Mouse (Mus musculus) ES-E14 (cell line): ENCODE measurements around the gene 1700015F17Rik.

Experiments used
- CHD2 ChIP-seq: IDR thresholded peaks from 2 replicates; pipeline ENCODE4 v1.6.1; 2014; ENCODE audit warnings: mild to moderate bottlenecking, low read depth, low read length, inconsistent platforms
- HCFC1 ChIP-seq: IDR thresholded peaks from 2 replicates; pipeline ENCODE4 v1.6.1; 2012; ENCODE audit warnings: low read length, inconsistent platforms, borderline replicate concordance; ENCODE audit not compliant: insufficient read depth
- MAFK ChIP-seq: IDR thresholded peaks from 2 replicates; pipeline ENCODE4 v1.6.1; 2014; ENCODE audit warnings: mild to moderate bottlenecking, low read depth, low read length, inconsistent platforms; ENCODE audit not compliant: insufficient read depth
- ZC3H11A ChIP-seq: IDR thresholded peaks from 2 replicates; pipeline ENCODE4 v1.6.1; 2012; ENCODE audit warnings: low read depth, mild to moderate bottlenecking, inconsistent platforms, low read length, borderline replicate concordance

DNA sequence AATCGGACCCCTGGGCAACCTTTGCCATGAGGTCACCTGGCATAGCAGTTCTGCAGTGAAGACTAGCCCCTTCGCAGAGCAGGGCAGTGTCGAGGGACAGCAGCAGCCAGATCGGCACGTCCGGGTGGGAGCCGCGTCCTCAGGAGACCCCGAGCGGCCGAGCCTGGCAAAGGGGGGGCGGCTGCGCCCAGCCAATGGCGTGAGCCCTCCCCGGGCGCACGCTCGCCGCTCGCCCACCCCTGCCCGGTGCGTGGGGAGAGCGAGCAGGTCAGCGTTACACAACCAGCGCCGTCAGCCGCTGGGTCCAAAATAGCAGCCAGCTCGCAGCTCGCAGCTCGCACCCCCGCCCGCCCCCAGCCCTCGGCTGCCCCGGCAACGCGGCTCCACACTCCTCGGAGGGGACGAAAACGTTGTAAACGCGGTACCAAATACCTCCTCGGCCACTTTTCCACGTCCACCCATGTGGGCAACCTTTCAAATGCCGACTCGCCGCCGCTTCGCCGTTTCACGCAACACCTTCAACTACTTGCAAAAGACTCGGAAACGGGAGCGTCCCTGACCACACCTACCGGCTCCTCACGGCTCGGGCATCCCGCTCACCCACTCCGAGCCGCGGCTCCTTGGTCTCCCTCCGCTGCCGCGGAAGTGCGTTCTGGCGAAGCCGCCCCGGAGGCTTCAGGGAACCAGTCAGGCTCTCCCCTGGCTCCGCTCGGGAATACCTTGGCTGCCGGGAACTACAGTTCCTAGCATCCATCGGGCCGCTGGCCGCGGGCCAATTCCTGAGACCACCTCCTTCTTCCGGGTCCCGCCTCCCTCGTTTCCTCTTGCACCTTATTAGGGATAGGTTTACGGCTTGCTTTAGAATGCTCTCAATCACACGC lies 35.5 kb upstream of the 1700015F17Rik start, which contains the start of gene Cldn12:
- TF ChIP-seq CHD2 (no peak), MAFK (no peak), ZC3H11A (no peak), HCFC1 (peak; percentile 90)
